24 mouse cellular contexts compared by ENCODE assay signal in the genomic region with DNA sequence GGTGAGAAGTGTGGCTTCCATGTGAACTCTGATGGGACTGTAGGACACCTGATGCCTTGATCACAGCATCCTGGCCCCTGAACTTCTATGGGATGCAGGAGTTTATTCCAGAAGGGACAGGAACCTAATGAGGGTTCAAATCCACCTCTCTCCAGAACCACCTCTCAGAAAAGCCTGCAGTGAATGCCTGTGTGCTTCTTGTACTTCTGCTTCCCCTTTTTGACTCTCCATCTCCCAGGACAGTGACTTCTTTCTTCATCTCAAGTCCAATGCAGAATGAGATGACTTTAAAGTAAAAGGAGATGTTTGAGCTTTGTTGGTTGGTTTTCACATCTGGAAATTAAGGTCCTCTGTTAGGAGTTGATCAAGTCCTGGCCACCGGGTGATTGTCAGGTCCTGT.
A peak's percentile ranks its signal among the peaks of the same experiment; 100 is the strongest.
DNase-seq lines count a peak whose midpoint lies in the region; ATAC-seq lines count a peak whose summit lies in the region.
"Had no signal": no experiment of that assay in that cellular context is flagged by ENCODE, and none has a peak within 500 bp of the region (broad histone marks: within the 10 kb centered on the region; RNA-seq: fewer than 3 reads in every experiment).

No protein-coding gene starts in this region.

- H3K4me3 ChIP-seq in kidney, embryonic 15.5 days (replicated peaks), result no peak overlapping the region
- H3K4me3 ChIP-seq: embryonic facial prominence, embryonic 10.5 days; embryonic facial prominence, embryonic 12.5 days; forebrain, embryonic 13.5 days had no signal

- peak; percentile 58 for ATAC-seq in granulocyte monocyte progenitor cell, adult 5-6 weeks (replicated peaks; ENCODE audit: poor library complexity, severe bottlenecking)
- 0 out of 2 replicates have a peak, but pooled peaks have one; percentile 65 for ATAC-seq in megakaryocyte progenitor cell, adult 5-6 weeks (replicated peaks; ENCODE audit: poor library complexity)
- no peak for ATAC-seq in kidney, embryonic 15.5 days (replicated peaks; ENCODE audit: low FRiP score)
- ATAC-seq: activated CD4-positive, CD25-positive, alpha-beta regulatory T cell, adult 4 months; CD4-positive, CD25-positive, alpha-beta regulatory T cell, adult 4 months; forebrain, embryonic 13.5 days; forebrain, embryonic 16.5 days; Patski had no signal

- DNase-seq in A20 (ENCODE audit: low read depth, low spot score), result peak; percentile 13
- DNase-seq in heart, postnatal 4 days, result no peak
- DNase-seq in heart, postnatal 36 days, result no peak
- DNase-seq in right cerebral cortex, postnatal 14 days, result no peak
- DNase-seq: adrenal gland, adult 8-10 months; adrenal gland, postnatal 14 days; adrenal gland, postnatal 36 days; cerebellum, adult 11-12 months; cerebellum, adult 2 months; cerebellum, adult 9-10 months; cerebellum, postnatal 10 days; cerebellum, postnatal 25 days had no signal

- no peak overlapping the region for H3K27ac ChIP-seq in kidney, embryonic 15.5 days
- H3K27ac ChIP-seq: embryonic facial prominence, embryonic 10.5 days; embryonic facial prominence, embryonic 12.5 days; forebrain, embryonic 13.5 days had no signal

- no peak overlapping the region for H3K4me2 ChIP-seq in kidney, embryonic 15.5 days
- H3K4me2 ChIP-seq: embryonic facial prominence, embryonic 12.5 days; forebrain, embryonic 13.5 days had no signal

- intact Hi-C loops in heart, postnatal 36 days (cut with DNase I), result no loop called here

- no peaks in the 10 kb centered on the region for H3K4me1 ChIP-seq in kidney, embryonic 15.5 days
- H3K4me1 ChIP-seq: embryonic facial prominence, embryonic 10.5 days; forebrain, embryonic 13.5 days had no signal

- H3K9ac ChIP-seq in kidney, embryonic 15.5 days, result no peak overlapping the region
- H3K9ac ChIP-seq: embryonic facial prominence, embryonic 12.5 days; forebrain, embryonic 13.5 days had no signal

- 78% methylated on average over 1 of the region's 1 CpGs for WGBS in kidney, embryonic 15.5 days

- no peaks in the 10 kb centered on the region for H3K27me3 ChIP-seq in kidney, embryonic 15.5 days
- H3K27me3 ChIP-seq: CH12.LX; embryonic facial prominence, embryonic 12.5 days; forebrain, embryonic 13.5 days had no signal

- H3K36me3 ChIP-seq in kidney, embryonic 15.5 days, result no peaks in the 10 kb centered on the region
- H3K36me3 ChIP-seq: embryonic facial prominence, embryonic 10.5 days; embryonic facial prominence, embryonic 12.5 days; G1E had no signal

- no peaks in the 10 kb centered on the region for H3K9me3 ChIP-seq in kidney, embryonic 15.5 days (replicated peaks)
- H3K9me3 ChIP-seq: embryonic facial prominence, embryonic 10.5 days; embryonic facial prominence, embryonic 12.5 days; forebrain, embryonic 13.5 days; G1E had no signal
